Mouse (Mus musculus): ENCODE results near the gene Zfp62. TPM values are rescaled to one million over a fixed set of nuclear protein-coding genes. Genes with fewer than 3 reads are reported as not detected.

The Zfp62 gene
- polyA plus RNA-seq, 1 experiment from 2014 or later, result 33.9 TPM

- no peak overlapping the region for H3K9ac ChIP-seq (ENCODE audit: low read depth, low read length)
- no peak overlapping the region for H3K4me3 ChIP-seq (ENCODE audit: low read depth, low read length)
- H3K4me1 ChIP-seq (ENCODE audit: control insufficient read depth, insufficient read depth, low read length), result no peaks in the 10 kb centered on the region
- H3K27me3 ChIP-seq (ENCODE audit: control insufficient read depth, insufficient read depth, low read length), result no peaks in the 10 kb centered on the region
- no peak for ATAC-seq (replicated peaks; ENCODE audit: insufficient number of reproducible peaks, low FRiP score, low TSS enrichment)
- H3K9me3 ChIP-seq (replicated peaks; ENCODE audit: control insufficient read depth, low read length), result no peaks in the 10 kb centered on the region
- H3K36me3 ChIP-seq (ENCODE audit: control insufficient read depth, insufficient read depth, low read length), result no peaks in the 10 kb centered on the region
- 64% methylated on average over 15 of the region's 15 CpGs for WGBS (ENCODE audit: insufficient replicate concordance)
- peak overlapping the region; percentile 50; the same call in 1 of the 2 replicates for H3K27ac ChIP-seq (ENCODE audit: low read depth, low read length)
- no peak overlapping the region for H3K4me2 ChIP-seq
These were observed 65.0 kb downstream of the Zfp62 start for GRCm38 (mm10) chr11:49267970-49268579.

Other genes with a start within 250 kb of the Zfp62 start
- not detected in 2 replicates for gene Olfr56, start 224.4 kb upstream of the Zfp62 start, polyA plus RNA-seq (2014; fragmentation: Nextera tagmentation; extraction: Ambion mirVana)
- 0.08 TPM in 1 of 2 replicates, not detected in the other for gene 9930111J21Rik1, start 223.9 kb upstream of the Zfp62 start, polyA plus RNA-seq (2014; fragmentation: Nextera tagmentation; extraction: Ambion mirVana)
- gene Gm12185, start 211.1 kb upstream of the Zfp62 start, polyA plus RNA-seq (2014; fragmentation: Nextera tagmentation; extraction: Ambion mirVana), result not detected in 2 replicates
- gene Tgtp1, start 209.1 kb upstream of the Zfp62 start, polyA plus RNA-seq (2014; fragmentation: Nextera tagmentation; extraction: Ambion mirVana), result not detected in 2 replicates
- not detected in 2 replicates for gene 9930111J21Rik2, start 152.1 kb upstream of the Zfp62 start, polyA plus RNA-seq (2014; fragmentation: Nextera tagmentation; extraction: Ambion mirVana)
- not detected in 2 replicates for gene Tgtp2, start 139.1 kb upstream of the Zfp62 start, polyA plus RNA-seq (2014; fragmentation: Nextera tagmentation; extraction: Ambion mirVana)
- 0.58 and 0.96 TPM in 2 replicates for gene Ifi47, start 126.7 kb upstream of the Zfp62 start, polyA plus RNA-seq (2014; fragmentation: Nextera tagmentation; extraction: Ambion mirVana)
- gene Olfr1396, start 88.4 kb upstream of the Zfp62 start, polyA plus RNA-seq (2014; fragmentation: Nextera tagmentation; extraction: Ambion mirVana), result not detected in 2 replicates
- gene Olfr1395, start 61.0 kb upstream of the Zfp62 start, polyA plus RNA-seq (2014; fragmentation: Nextera tagmentation; extraction: Ambion mirVana), result not detected in 2 replicates
- not detected in 2 replicates for gene Olfr1394, start 48.9 kb upstream of the Zfp62 start, polyA plus RNA-seq (2014; fragmentation: Nextera tagmentation; extraction: Ambion mirVana)
- 0.39 and 0.49 TPM in 2 replicates for gene Btnl9, start 16.1 kb upstream of the Zfp62 start, polyA plus RNA-seq (2014; fragmentation: Nextera tagmentation; extraction: Ambion mirVana)
- gene Mgat1, start 40.9 kb downstream of the Zfp62 start, polyA plus RNA-seq (2014; fragmentation: Nextera tagmentation; extraction: Ambion mirVana), result 32.9 and 39.1 TPM in 2 replicates
- gene Olfr1393, start 75.0 kb downstream of the Zfp62 start, polyA plus RNA-seq (2014; fragmentation: Nextera tagmentation; extraction: Ambion mirVana), result not detected in 2 replicates
- gene Olfr1392, start 82.0 kb downstream of the Zfp62 start, polyA plus RNA-seq (2014; fragmentation: Nextera tagmentation; extraction: Ambion mirVana), result not detected in 2 replicates
- not detected in 2 replicates for gene Olfr10, start 101.4 kb downstream of the Zfp62 start, polyA plus RNA-seq (2014; fragmentation: Nextera tagmentation; extraction: Ambion mirVana)
- not detected in 2 replicates for gene Olfr1391, start 119.5 kb downstream of the Zfp62 start, polyA plus RNA-seq (2014; fragmentation: Nextera tagmentation; extraction: Ambion mirVana)
- gene Olfr1390, start 131.9 kb downstream of the Zfp62 start, polyA plus RNA-seq (2014; fragmentation: Nextera tagmentation; extraction: Ambion mirVana), result not detected in 2 replicates
- gene Olfr1389, start 219.8 kb downstream of the Zfp62 start, polyA plus RNA-seq (2014; fragmentation: Nextera tagmentation; extraction: Ambion mirVana), result not detected in 2 replicates
- 0.07 TPM in 1 of 2 replicates, not detected in the other for gene Olfr1388, start 233.3 kb downstream of the Zfp62 start, polyA plus RNA-seq (2014; fragmentation: Nextera tagmentation; extraction: Ambion mirVana)